Mouse (Mus musculus): ENCODE data around the gene Plscr2.

GRCm38 (mm10) chr9:92337063-92337462 lies 61.7 kb downstream of the Plscr2 start:
- TF ChIP-seq POLR2A (IDR thresholded peaks at IDR 0.05; ENCODE audit: low read depth, low read length) (no peak), CTCF (IDR thresholded peaks at IDR 0.05; ENCODE audit: extremely low read depth, insufficient read depth, insufficient read length, insufficient replicate concordance) (no peak)

All from spleen, adult 2 months (tissue).